Comparison of ENCODE assay signal across 15 mouse cellular contexts in genomic region chr6:87170875-87171274, GRCm38 (mm10).
DNase-seq lines count a peak whose midpoint lies in the region; ATAC-seq and TF ChIP-seq lines count a peak whose summit lies in the region.
"Had no signal": no experiment of that assay in that cellular context is flagged by ENCODE, and none has a peak within 500 bp of the region (broad histone marks: within the 10 kb centered on the region; RNA-seq: fewer than 3 reads in every experiment).

No protein-coding gene starts in this region.

- DNase-seq in adrenal gland, postnatal 25 days = peak; percentile 18
- no peak for DNase-seq in adrenal gland, adult 2 months
- DNase-seq in kidney, adult 2 months = peak; percentile 36
- DNase-seq in kidney, postnatal 4 days = no peak
- peak; percentile 28 for DNase-seq in lung, postnatal 0 days (ENCODE audit: low spot score)
- DNase-seq in lung, adult 2 months = no peak
- DNase-seq: cerebellum, adult 9-10 months; embryo, embryonic 11 days; midbrain, embryonic 14.5 days; thymus, postnatal 36 days had no signal

- no peaks in the 10 kb centered on the region for H3K9me3 ChIP-seq in lung, postnatal 0 days (ENCODE audit: low read length)
- no peaks in the 10 kb centered on the region for H3K9me3 ChIP-seq in liver, embryonic 16.5 days (replicated peaks; ENCODE audit: control insufficient read depth, low read length)
- H3K9me3 ChIP-seq: heart, embryonic 13.5 days; hindbrain, embryonic 13.5 days had no signal

- no peak overlapping the region for H3K4me3 ChIP-seq in kidney, adult 2 months (ENCODE audit: insufficient read depth, low read depth, low read length)
- no peak overlapping the region for H3K4me3 ChIP-seq in lung, postnatal 0 days (ENCODE audit: low read depth, low read length)
- no peak overlapping the region for H3K4me3 ChIP-seq in lung, adult 2 months (replicated peaks; ENCODE audit: extremely low read depth, low read depth, low read length)
- no peak overlapping the region for H3K4me3 ChIP-seq in liver, embryonic 16.5 days (ENCODE audit: low read depth, low read length)
- H3K4me3 ChIP-seq: heart, embryonic 13.5 days; hindbrain, embryonic 13.5 days had no signal

- TF ChIP-seq CTCF in kidney, adult 2 months (conservative IDR thresholded peaks at IDR 0.05; ENCODE audit: insufficient read depth, insufficient read length, low read depth, low read length) = no peak
- TF ChIP-seq CTCF in lung, postnatal 0 days (IDR thresholded peaks at IDR 0.05) = no peak
- no peak for TF ChIP-seq CTCF in lung, adult 2 months (IDR thresholded peaks at IDR 0.05; ENCODE audit: insufficient read depth, low read length)

- H3K4me2 ChIP-seq in lung, postnatal 0 days (replicated peaks; ENCODE audit: low read depth, low read length) = no peak overlapping the region
- no peak overlapping the region for H3K4me2 ChIP-seq in liver, embryonic 16.5 days (ENCODE audit: low read depth, low read length)
- H3K4me2 ChIP-seq: heart, embryonic 13.5 days; hindbrain, embryonic 13.5 days had no signal

- H3K4me1 ChIP-seq in kidney, adult 2 months (ENCODE audit: control insufficient read depth, insufficient read depth, low read length) = no peaks in the 10 kb centered on the region
- no peaks in the 10 kb centered on the region for H3K4me1 ChIP-seq in lung, postnatal 0 days (ENCODE audit: insufficient read depth, low read depth, low read length)
- H3K4me1 ChIP-seq in lung, adult 2 months (ENCODE audit: control insufficient read depth, insufficient read depth, low read length) = no peaks in the 10 kb centered on the region
- H3K4me1 ChIP-seq in liver, embryonic 16.5 days (ENCODE audit: control insufficient read depth, low read depth, low read length) = peaks cover 22% of the 10 kb centered on the region

- TF ChIP-seq POLR2A in kidney, adult 2 months (IDR thresholded peaks at IDR 0.05; ENCODE audit: low read depth, low read length) = no peak
- no peak for TF ChIP-seq POLR2A in lung, adult 2 months (IDR thresholded peaks at IDR 0.05; ENCODE audit: borderline replicate concordance, extremely low read depth, low read depth, low read length)

- H3K27me3 ChIP-seq in kidney, adult 2 months (replicated peaks; ENCODE audit: control insufficient read depth, insufficient read depth, low read length) = no peaks in the 10 kb centered on the region
- no peaks in the 10 kb centered on the region for H3K27me3 ChIP-seq in lung, postnatal 0 days (replicated peaks; ENCODE audit: insufficient read depth, low read length)
- no peaks in the 10 kb centered on the region; the same call in 1 of the 2 replicates for H3K27me3 ChIP-seq in liver, embryonic 16.5 days (ENCODE audit: control insufficient read depth, insufficient read depth, low read depth, low read length)
- H3K27me3 ChIP-seq: hindbrain, embryonic 13.5 days had no signal

- no peak for TF ChIP-seq EP300 in lung, postnatal 0 days (IDR thresholded peaks at IDR 0.05)

- 72% methylated on average over 6 of the region's 6 CpGs for WGBS in kidney, adult 2 months
- WGBS in lung, postnatal 0 days = 87% methylated on average over 6 of the region's 6 CpGs
- 73% methylated on average over 6 of the region's 6 CpGs for WGBS in lung, adult 2 months
- WGBS in liver, embryonic 16.5 days (ENCODE audit: insufficient replicate concordance) = 73% methylated on average over 6 of the region's 6 CpGs

- H3K36me3 ChIP-seq in kidney, adult 2 months (ENCODE audit: control insufficient read depth, insufficient read depth, low read length) = no peaks in the 10 kb centered on the region
- no peaks in the 10 kb centered on the region; the same call in 1 of the 2 replicates for H3K36me3 ChIP-seq in lung, postnatal 0 days (ENCODE audit: insufficient read depth, low read length)
- no peaks in the 10 kb centered on the region for H3K36me3 ChIP-seq in liver, embryonic 16.5 days (ENCODE audit: control insufficient read depth, insufficient read depth)

- ATAC-seq in lung, postnatal 0 days = no peak
- ATAC-seq in liver, embryonic 16.5 days (ENCODE audit: low read depth) = no peak
- no peak for ATAC-seq in CD4-positive, CD25-positive, alpha-beta regulatory T cell, adult 4 months

- no peak overlapping the region for H3K27ac ChIP-seq in kidney, adult 2 months (ENCODE audit: insufficient read depth, low read depth, low read length)
- H3K27ac ChIP-seq in lung, postnatal 0 days (ENCODE audit: low read length) = no peak overlapping the region
- peak overlapping the region; percentile 70 for H3K27ac ChIP-seq in liver, embryonic 16.5 days (ENCODE audit: low read length)
- H3K27ac ChIP-seq: heart, embryonic 13.5 days; hindbrain, embryonic 13.5 days; kidney, postnatal 0 days had no signal

- no peak overlapping the region for H3K9ac ChIP-seq in lung, postnatal 0 days (replicated peaks; ENCODE audit: low read depth)
- H3K9ac ChIP-seq in liver, embryonic 16.5 days (ENCODE audit: low read depth, low read length) = peak overlapping the region; percentile 25; the same call in 1 of the 2 replicates
- H3K9ac ChIP-seq: heart, embryonic 13.5 days; hindbrain, embryonic 13.5 days had no signal

Comparison
In these comparisons a context has a peak if more than half of its experiments do, and no peak if none do; other contexts are left out.
1. DNase-seq: peak in adrenal gland, postnatal 25 days (single experiment), kidney, adult 2 months (single experiment) and lung, postnatal 0 days (single experiment); none in adrenal gland, adult 2 months (single experiment), kidney, postnatal 4 days (0 of 2) and lung, adult 2 months (single experiment).